Mouse (Mus musculus) hindbrain, embryonic 11.5 days (tissue): ENCODE measurements at regions not wholly inside any gene's neighbourhood (a gene's known extent, or its start where the extent isn't known, plus 50 kb on each side); places are given as distances from the start of the nearest gene placed in this dataset.
"Not testable (repeated sequence)": the region's sequence is repeated elsewhere in the genome, so short reads cannot be mapped to it uniquely, and the experiment has no call there.

Experiments
- ATAC-seq: fragments of 200-750 bp; cut with Nextera tagmentation; 2 replicates; pipeline ENCODE4 v1.8.0; 2017; ENCODE audit warnings: mild to moderate bottlenecking, moderate TSS enrichment, moderate library complexity; ENCODE audit not compliant: low FRiP score
- DNase-seq: peaks from one replicate; pipeline ENCODE4 v3.0.0-alpha.2; 2015; ENCODE audit warnings: low spot score
- H3K27ac ChIP-seq: fragments of 300-500 bp; sonication (generic); 2 replicates; pipeline ENCODE4 v1.5.1; 2014; ENCODE audit warnings: mild to moderate bottlenecking, low read depth, low read length
- H3K27me3 ChIP-seq: fragments of 300-500 bp; sonication (generic); 2 replicates; pipeline ENCODE4 v1.6.1; 2014; ENCODE audit warnings: mild to moderate bottlenecking, low read length, moderate library complexity, mixed read lengths; ENCODE audit not compliant: control insufficient read depth, insufficient read depth
- H3K36me3 ChIP-seq: fragments of 300-500 bp; sonication (generic); 2 replicates; pipeline ENCODE4 v1.6.1; 2014; ENCODE audit warnings: mild to moderate bottlenecking, low read length, moderate library complexity, mixed read lengths; ENCODE audit not compliant: control insufficient read depth, insufficient read depth
- H3K4me1 ChIP-seq: fragments of 300-500 bp; sonication (generic); replicated peaks from 2 replicates; pipeline ENCODE4 v1.6.1; 2014; ENCODE audit warnings: low read length, mixed read lengths; ENCODE audit not compliant: control insufficient read depth, insufficient read depth
- H3K4me2 ChIP-seq: fragments of 300-500 bp; sonication (generic); replicated peaks from 2 replicates; pipeline ENCODE4 v1.6.1; 2014; ENCODE audit warnings: mild to moderate bottlenecking, low read depth, low read length
- H3K4me3 ChIP-seq: fragments of 300-500 bp; sonication (generic); 2 replicates; pipeline ENCODE4 v1.5.1; 2014; ENCODE audit warnings: low read depth, low read length
- H3K9ac ChIP-seq: fragments of 300-500 bp; sonication (generic); 2 replicates; pipeline ENCODE4 v1.6.1; 2014; ENCODE audit warnings: low read depth, low read length
- H3K9me3 ChIP-seq: fragments of 300-500 bp; sonication (generic); 2 replicates; pipeline ENCODE4 v1.6.1; 2016; ENCODE audit warnings: low read length; ENCODE audit not compliant: control insufficient read depth
- WGBS: fragments of 180-500 bp; shearing (Covaris S2); extraction: QIAGEN DNeasy Blood & Tissue Kit; methylation state at CpG from one replicate; pipeline ENCODE4 v1.1.7; 2014; 5-methylcytosine and 5-hydroxymethylcytosine counted together

DNA sequence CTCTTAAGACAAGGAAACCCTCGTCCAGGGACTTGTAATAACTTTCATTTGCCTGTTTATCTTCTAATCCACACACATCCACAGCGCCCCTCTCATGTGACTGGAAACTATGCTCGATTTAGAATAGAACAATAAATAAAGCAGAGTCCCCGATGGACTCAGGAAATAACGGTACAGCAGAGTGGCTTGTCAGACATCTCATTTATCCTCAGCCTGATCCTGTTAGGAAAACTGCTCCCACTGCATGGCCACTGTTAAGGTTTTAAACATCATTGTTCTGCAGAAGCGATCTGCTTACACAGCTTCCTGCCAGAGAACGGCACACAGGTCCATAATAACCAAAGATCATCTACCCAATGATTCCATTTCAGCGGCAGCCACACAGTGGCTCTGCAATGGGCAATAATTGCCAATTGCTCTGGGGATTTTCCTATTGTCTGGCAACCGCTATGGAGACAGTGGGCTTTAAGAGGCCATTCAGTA is 84.8 kb upstream of the Mdm1 start:
- H3K9ac ChIP-seq = no peak overlapping the region
- H3K36me3 ChIP-seq = no peaks in the 10 kb centered on the region
- no peaks in the 10 kb centered on the region for H3K4me1 ChIP-seq
- no peak overlapping the region for H3K4me2 ChIP-seq
- no peak overlapping the region for H3K27ac ChIP-seq
- no peak for ATAC-seq
- peak; percentile 19 for DNase-seq
- no peaks in the 10 kb centered on the region for H3K27me3 ChIP-seq
- WGBS = 61% methylated on average over 9 of the region's 9 CpGs
- no peaks in the 10 kb centered on the region for H3K9me3 ChIP-seq
- H3K4me3 ChIP-seq = no peak overlapping the region

DNA sequence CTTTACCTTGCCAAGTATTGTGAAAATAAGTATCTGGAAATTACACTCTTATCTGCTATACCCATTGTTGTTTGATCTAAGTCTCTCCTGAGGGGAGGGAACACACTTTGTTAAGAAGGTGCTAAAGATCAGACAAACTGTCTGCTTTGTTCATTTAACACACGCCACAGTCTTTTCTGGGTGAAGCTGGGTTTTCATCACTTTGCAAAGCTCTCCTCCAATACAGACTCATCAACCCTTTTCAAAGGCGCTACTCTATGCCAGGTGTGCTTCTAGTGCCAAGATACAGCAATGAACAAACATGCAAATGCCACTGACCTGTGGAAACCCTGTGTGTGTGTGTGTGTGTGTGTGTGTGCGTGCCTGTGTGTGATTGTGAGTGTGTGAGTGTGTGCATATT is 84.1 kb upstream of the Mdm1 start:
- ATAC-seq (no peak), DNase-seq (no peak)
- no peak overlapping the region for H3K27ac ChIP-seq

DNA sequence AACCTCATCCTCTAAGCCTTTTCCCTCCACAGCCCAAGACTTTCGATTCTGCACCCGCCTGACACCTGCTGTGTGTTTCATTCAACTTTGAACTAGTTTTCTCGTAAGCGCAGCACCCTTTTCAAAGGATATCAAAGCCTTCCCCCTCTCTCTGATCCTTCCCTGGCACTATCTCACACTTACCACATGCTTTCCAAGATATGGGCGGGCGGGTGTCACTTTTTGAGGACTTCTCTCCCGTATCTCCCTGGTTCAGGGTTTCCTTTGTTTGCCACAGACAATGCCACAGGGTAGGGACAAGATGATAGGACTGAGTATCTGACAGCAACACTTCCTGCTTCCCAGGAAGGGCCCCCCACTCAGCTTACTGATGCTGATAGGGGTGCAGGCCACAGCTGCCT is 76.8 kb upstream of the Mdm1 start:
- Histone ChIP-seq H3K4me2 (no peak overlapping the region), H3K9me3 (no peaks in the 10 kb centered on the region), H3K4me1 (no peaks in the 10 kb centered on the region), H3K4me3 (no peak overlapping the region), H3K27me3 (no peaks in the 10 kb centered on the region), H3K36me3 (no peaks in the 10 kb centered on the region), H3K9ac (no peak overlapping the region), H3K27ac (no peak overlapping the region)
- ATAC-seq (no peak), DNase-seq (no peak)
- 73% methylated on average over 7 of the region's 7 CpGs for WGBS

More for the DNA sequence above, 84.1 kb upstream of the Mdm1 start:
- Histone ChIP-seq H3K9me3 (no peaks in the 10 kb centered on the region), H3K36me3 (no peaks in the 10 kb centered on the region), H3K4me2 (no peak overlapping the region), H3K4me3 (no peak overlapping the region), H3K9ac (no peak overlapping the region), H3K4me1 (no peaks in the 10 kb centered on the region), H3K27me3 (no peaks in the 10 kb centered on the region)
- WGBS = 86% methylated on average over 3 of the region's 3 CpGs

DNA sequence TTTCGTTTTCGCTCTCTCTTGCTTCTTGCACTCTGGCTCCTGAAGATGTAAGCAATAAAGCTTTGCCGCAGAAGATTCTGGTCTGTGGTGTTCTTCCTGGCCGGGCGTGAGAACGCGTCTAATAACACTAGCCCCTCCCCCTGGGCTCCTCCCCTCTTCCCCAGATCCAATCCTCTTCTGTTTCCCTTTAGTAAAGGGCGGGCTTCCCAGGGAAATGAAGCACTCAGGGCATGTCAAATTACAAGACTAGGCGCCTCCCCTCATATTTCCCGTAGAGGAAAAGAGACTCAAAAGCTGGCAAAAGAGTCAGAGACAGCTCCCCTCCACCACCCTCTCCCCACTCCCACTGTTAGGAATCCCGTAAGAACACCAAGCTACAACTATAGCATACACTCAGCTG is 65.3 kb upstream of the Mdm1 start:
- not testable (repeated sequence) for ATAC-seq, H3K4me2 ChIP-seq, H3K27me3 ChIP-seq, H3K36me3 ChIP-seq, DNase-seq, H3K4me1 ChIP-seq, H3K9ac ChIP-seq, H3K9me3 ChIP-seq, H3K27ac ChIP-seq, H3K4me3 ChIP-seq
- WGBS = 95% methylated on average over 8 of the region's 11 CpGs

DNA sequence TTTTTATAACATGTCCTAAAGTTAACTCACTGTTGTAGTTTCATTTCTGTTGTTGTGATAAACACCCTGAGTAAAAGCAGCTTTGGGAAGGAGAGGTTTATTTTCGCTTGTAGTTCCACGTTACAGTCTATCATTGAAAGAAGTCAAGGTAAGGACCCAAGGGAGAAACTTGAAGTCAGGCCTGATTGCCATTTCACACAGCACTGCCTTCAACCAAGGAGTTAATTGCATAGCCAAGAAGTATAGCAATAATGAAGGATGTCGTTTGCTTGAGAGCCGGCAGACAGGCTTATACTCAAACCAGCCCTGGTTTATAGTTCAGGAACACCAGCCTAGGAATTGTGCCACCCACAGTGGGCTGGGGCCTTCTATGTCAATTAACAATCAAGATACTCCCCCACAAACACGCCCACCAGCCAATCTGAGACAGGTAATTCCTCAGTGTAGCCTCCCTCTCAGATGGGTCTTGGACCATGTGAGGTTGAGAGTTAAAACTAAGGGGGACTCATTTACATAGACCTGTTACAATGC is 59.9 kb upstream of the Mdm1 start:
- Histone ChIP-seq H3K9me3 (no peaks in the 10 kb centered on the region), H3K4me2 (no peak overlapping the region), H3K4me3 (no peak overlapping the region), H3K27ac (no peak overlapping the region), H3K9ac (no peak overlapping the region), H3K27me3 (no peaks in the 10 kb centered on the region), H3K4me1 (no peaks in the 10 kb centered on the region), H3K36me3 (no peaks in the 10 kb centered on the region)
- 91% methylated on average over 5 of the region's 5 CpGs for WGBS
- ATAC-seq = no peak
- DNase-seq = no peak

DNA sequence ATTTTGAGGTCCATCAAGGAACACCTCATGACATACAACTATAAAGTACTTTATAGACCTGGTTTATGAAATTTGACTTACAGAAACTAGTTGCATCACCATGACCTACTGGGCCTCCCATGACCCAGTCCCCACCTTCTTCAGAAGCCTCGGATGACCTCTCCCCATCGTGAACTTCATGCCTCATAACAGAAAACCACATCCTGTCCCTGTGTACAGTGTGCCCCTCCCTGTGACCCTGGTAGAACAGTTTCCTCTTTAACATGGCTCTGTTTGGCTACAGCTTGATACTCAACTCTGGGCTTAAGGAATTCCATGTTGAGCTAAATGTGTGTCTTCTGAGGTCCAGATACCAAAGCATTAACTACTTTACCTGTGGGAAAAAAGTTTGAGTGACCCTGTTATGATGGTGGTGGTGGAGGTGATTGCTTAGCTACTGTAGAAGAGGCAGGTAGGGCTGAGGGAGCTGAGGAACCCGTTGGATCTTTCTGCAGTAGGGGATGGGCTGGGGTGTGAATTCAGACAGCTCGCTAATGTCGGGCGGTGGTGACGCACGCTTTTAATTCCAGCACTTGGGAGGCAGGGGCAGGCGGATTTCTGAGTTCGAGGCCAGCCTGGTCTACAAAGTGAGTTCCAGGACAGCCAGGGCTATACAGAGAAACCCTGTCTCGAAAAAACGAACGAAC is 58.4 kb upstream of the Mdm1 start:
- H3K9ac ChIP-seq = no peak overlapping the region
- H3K27me3 ChIP-seq = no peaks in the 10 kb centered on the region
- DNase-seq (no peak), ATAC-seq (no peak)
- H3K4me1 ChIP-seq = peaks cover 5% of the 10 kb centered on the region; the same call in 1 of the 2 replicates
- no peak overlapping the region for H3K4me3 ChIP-seq
- H3K36me3 ChIP-seq = no peaks in the 10 kb centered on the region
- H3K4me2 ChIP-seq = no peak overlapping the region
- H3K27ac ChIP-seq = no peak overlapping the region
- no peaks in the 10 kb centered on the region for H3K9me3 ChIP-seq
- WGBS = 92% methylated on average over 13 of the region's 13 CpGs

DNA sequence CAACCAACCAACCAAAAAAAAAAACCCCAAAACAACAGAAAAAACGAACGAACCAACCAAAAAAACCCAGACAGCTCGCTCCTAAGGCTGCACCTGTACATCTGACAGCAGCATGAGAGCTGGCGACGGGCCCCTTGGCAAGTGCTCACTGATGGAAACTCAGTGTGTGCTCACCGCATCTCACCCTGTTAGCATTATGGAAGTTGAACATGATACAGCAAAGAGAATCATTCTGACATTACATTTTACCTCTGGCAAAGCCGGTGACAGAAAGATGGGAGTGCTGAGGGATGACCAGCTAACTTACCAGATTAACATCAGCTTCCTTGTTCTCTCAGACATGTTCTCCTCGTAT is 57.9 kb upstream of the Mdm1 start:
- 90% methylated on average over 8 of the region's 8 CpGs for WGBS
- no peak for ATAC-seq
- Histone ChIP-seq H3K9ac (no peak overlapping the region), H3K36me3 (no peaks in the 10 kb centered on the region), H3K4me2 (no peak overlapping the region), H3K27ac (no peak overlapping the region), H3K4me3 (no peak overlapping the region), H3K9me3 (no peaks in the 10 kb centered on the region), H3K4me1 (peaks cover 5% of the 10 kb centered on the region; the same call in 1 of the 2 replicates), H3K27me3 (no peaks in the 10 kb centered on the region)
- no peak for DNase-seq

DNA sequence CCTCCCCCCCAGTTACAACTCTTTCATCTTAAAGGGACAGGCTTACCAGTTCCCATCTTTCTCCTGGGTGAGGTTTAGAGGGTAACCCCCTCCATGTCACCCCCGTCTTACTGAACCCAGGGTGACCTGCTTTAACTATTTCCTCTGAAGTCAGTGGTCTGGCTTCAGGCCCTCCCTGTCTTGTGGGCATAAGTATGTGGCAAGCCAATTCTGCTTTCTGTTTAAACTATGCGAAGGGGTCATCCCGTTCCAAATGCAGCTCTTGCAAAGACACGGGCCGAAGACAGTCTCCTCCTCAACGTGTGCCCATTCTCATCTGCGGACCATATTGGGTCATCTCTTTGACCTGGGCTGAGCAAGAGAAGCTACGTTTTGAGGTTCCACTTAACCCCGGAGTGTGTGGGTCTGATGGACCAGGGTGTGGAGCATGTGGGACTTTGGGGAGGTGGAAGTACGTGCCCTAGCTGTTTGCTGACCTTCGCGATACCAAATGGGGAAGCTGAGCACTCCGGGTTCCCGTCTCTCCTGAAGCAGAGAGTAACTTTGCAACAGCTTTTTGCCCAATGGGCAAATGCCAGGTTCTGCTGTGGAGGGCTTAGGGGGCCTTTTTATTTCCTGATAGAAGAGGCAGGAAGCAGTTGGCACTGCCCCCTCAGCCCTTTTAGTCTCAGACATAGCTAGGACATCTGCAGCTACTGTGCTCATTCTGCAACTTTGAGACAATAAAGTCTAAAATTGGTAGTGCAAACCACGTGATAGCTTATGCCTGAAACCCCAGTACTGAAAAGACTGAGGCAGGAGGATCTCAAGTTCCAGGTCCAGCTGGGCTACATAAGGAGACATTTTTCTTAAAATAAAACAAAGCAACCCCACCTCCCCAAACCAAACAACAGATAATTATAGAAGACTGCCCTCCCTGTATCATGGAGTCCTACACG is 56.3 kb upstream of the Mdm1 start:
- Histone ChIP-seq H3K36me3 (no peaks in the 10 kb centered on the region), H3K9me3 (no peaks in the 10 kb centered on the region), H3K9ac (no peak overlapping the region), H3K4me1 (peaks cover 5% of the 10 kb centered on the region; the same call in 1 of the 2 replicates), H3K27me3 (no peaks in the 10 kb centered on the region), H3K4me3 (no peak overlapping the region), H3K27ac (no peak overlapping the region), H3K4me2 (no peak overlapping the region)
- ATAC-seq = no peak
- no peak for DNase-seq
- 92% methylated on average over 16 of the region's 16 CpGs for WGBS
